Mouse (Mus musculus): ENCODE results near the gene H2-DMb1. TPM values are rescaled to one million over a fixed set of nuclear protein-coding genes. Genes with fewer than 3 reads are reported as not detected.

Gene H2-DMb1
- polyA plus RNA-seq, 1 experiment from 2014 or later, result 3.7 TPM

- Histone ChIP-seq H3K27ac (ENCODE audit: low read length) (no peak overlapping the region), H3K4me1 (replicated peaks; ENCODE audit: control insufficient read depth, insufficient read depth, low read length) (no peaks in the 10 kb centered on the region), H3K4me3 (ENCODE audit: low read length) (no peak overlapping the region), H3K27me3 (ENCODE audit: control insufficient read depth, insufficient read depth, low read depth, low read length) (no peaks in the 10 kb centered on the region), H3K9me3 (ENCODE audit: control insufficient read depth, low read length) (peaks cover 5% of the 10 kb centered on the region), H3K36me3 (ENCODE audit: control insufficient read depth, insufficient read depth, low read length) (no peaks in the 10 kb centered on the region), H3K4me2 (ENCODE audit: low read depth, low read length) (no peak overlapping the region), H3K9ac (ENCODE audit: low read length) (no peak overlapping the region)
- ATAC-seq (ENCODE audit: low read depth), result no peak
- 58% methylated on average over 13 of the region's 13 CpGs for WGBS
Observed at GRCm38 (mm10) chr17:34179913-34180859, 27.3 kb downstream of the H2-DMb1 start.

DNA sequence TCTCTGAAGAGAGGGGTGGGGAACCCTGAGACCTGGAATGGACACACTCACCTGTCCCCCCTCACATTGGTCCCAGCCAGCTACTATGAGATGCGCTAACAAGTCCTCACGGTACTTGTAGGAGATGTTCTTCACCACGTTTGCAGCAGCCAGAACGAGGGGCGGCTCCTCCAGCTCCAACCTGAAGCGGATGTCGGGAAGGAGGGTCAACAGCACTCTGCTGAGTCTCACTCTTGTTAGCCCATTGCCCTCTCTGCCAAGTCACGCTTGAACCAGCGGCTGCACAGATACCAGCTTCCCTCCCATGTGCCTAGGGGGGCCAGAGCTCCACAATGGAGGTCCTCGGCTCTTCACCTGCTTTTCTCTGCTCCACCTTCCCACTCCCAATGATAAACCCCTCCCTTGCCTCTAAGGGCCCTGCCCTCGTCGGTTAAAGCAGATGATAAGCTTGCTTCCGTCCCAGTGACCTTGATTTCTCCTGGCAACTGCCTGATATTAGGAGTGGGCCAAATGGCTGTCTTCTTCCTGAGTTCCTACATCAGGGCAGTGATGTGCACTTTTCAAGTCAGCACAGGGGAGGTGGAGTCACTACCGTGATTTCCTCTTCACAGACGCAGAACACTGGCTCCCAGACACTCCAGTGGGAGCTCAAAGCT, 30.8 kb downstream of the H2-DMb1 start:
- Histone ChIP-seq H3K4me3 (ENCODE audit: low read length) (no peak overlapping the region), H3K9me3 (ENCODE audit: control insufficient read depth, low read length) (no peaks in the 10 kb centered on the region), H3K27ac (ENCODE audit: low read length) (no peak overlapping the region), H3K27me3 (ENCODE audit: control insufficient read depth, insufficient read depth, low read depth, low read length) (peaks cover 8% of the 10 kb centered on the region; the same call in 1 of the 2 replicates), H3K36me3 (ENCODE audit: control insufficient read depth, insufficient read depth, low read length) (no peaks in the 10 kb centered on the region), H3K4me2 (ENCODE audit: low read depth, low read length) (no peak overlapping the region), H3K9ac (ENCODE audit: low read length) (no peak overlapping the region), H3K4me1 (replicated peaks; ENCODE audit: control insufficient read depth, insufficient read depth, low read length) (peaks cover 9% of the 10 kb centered on the region)
- WGBS, result 53% methylated on average over 15 of the region's 15 CpGs
- no peak for ATAC-seq (ENCODE audit: low read depth)

GRCm38 (mm10) chr17:34185526-34185925, 32.7 kb downstream of the H2-DMb1 start:
- Histone ChIP-seq H3K4me3 (ENCODE audit: low read length) (no peak overlapping the region), H3K9me3 (ENCODE audit: control insufficient read depth, low read length) (no peaks in the 10 kb centered on the region), H3K36me3 (ENCODE audit: control insufficient read depth, insufficient read depth, low read length) (no peaks in the 10 kb centered on the region), H3K4me2 (ENCODE audit: low read depth, low read length) (no peak overlapping the region), H3K27ac (ENCODE audit: low read length) (no peak overlapping the region), H3K9ac (ENCODE audit: low read length) (no peak overlapping the region), H3K27me3 (ENCODE audit: control insufficient read depth, insufficient read depth, low read depth, low read length) (peaks cover 13% of the 10 kb centered on the region; the same call in 1 of the 2 replicates), H3K4me1 (replicated peaks; ENCODE audit: control insufficient read depth, insufficient read depth, low read length) (peaks cover 9% of the 10 kb centered on the region)
- ATAC-seq (ENCODE audit: low read depth), result no peak
- 85% methylated on average over 9 of the region's 9 CpGs for WGBS

DNA sequence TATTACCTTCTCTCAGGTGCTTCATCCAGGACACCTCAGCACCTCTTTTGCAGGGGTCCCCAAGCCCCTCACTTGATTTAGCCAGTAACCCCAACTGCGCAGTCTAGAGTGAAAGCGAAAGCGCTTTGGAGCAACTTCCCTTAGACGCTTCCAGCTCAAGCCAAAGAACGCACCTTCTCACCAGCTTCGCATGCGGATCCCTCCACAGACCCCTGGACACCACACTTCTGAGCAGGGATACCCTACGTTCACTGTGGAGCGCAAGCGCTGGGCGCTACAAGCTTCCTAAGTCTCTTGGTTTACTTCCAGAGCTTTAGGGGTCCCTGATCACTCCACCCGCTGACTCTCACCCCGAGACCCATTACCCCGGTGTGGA, 34.0 kb downstream of the H2-DMb1 start:
- H3K36me3 ChIP-seq (ENCODE audit: control insufficient read depth, insufficient read depth, low read length), result no peaks in the 10 kb centered on the region
- peaks cover 14% of the 10 kb centered on the region; the same call in 1 of the 2 replicates for H3K27me3 ChIP-seq (ENCODE audit: control insufficient read depth, insufficient read depth, low read depth, low read length)
- WGBS, result 4% methylated on average over 14 of the region's 14 CpGs
- peak overlapping the region; percentile 75 for H3K9ac ChIP-seq (ENCODE audit: low read length)
- ATAC-seq (ENCODE audit: low read depth), result peak; percentile 45
- peak overlapping the region; percentile 98 for H3K4me2 ChIP-seq (ENCODE audit: low read depth, low read length)
- H3K9me3 ChIP-seq (ENCODE audit: control insufficient read depth, low read length), result no peaks in the 10 kb centered on the region
- H3K4me3 ChIP-seq (ENCODE audit: low read length), result peak overlapping the region; percentile 71
- H3K27ac ChIP-seq (ENCODE audit: low read length), result peak overlapping the region; percentile 37; the same call in 1 of the 2 replicates
- peaks cover 9% of the 10 kb centered on the region for H3K4me1 ChIP-seq (replicated peaks; ENCODE audit: control insufficient read depth, insufficient read depth, low read length)

DNA sequence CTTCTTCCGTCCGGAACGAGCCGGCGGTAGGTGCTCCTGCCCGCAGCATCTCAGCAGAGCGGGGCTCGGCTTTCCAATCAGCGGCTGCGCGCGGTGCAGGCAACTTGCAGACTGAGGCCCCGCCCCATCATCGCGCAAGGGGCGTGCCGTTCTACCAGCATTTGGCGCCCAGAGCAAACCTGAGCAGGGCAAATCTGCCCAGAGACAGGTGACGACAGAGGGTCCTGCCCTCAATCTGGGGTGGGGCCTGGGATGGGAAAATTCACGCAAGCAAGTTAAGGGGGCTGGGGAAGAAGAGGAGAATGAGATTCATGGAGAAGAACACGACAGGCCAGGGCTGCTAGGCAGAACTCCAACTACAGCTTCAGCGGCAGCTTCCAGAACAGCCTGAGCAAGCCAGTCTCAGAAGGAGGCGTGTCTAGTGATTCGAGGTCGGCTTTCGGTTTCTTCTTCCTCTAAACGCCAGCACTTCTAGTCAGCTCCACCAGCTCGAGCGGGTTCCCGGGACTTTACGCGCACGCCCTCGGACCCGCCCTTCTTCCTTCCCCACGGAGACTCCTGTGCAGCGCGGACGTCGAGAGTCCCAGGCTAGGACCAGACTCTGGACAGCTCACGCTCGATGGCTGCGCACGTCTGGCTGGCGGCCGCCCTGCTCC, 34.5 kb downstream of the H2-DMb1 start, which contains the start of the genes Tap1 and Psmb9:
Tap1 (plus strand) TSS at position 293 of the 656 bp plus-strand sequence.
Psmb9 (minus strand) TSS at position 504 of the 656 bp plus-strand sequence.
- H3K27me3 ChIP-seq (ENCODE audit: control insufficient read depth, insufficient read depth, low read depth, low read length), result peaks cover 17% of the 10 kb centered on the region; the same call in 1 of the 2 replicates
- peak; percentile 97 for ATAC-seq (ENCODE audit: low read depth)
- H3K4me1 ChIP-seq (replicated peaks; ENCODE audit: control insufficient read depth, insufficient read depth, low read length), result peaks cover 9% of the 10 kb centered on the region
- no peaks in the 10 kb centered on the region for H3K9me3 ChIP-seq (ENCODE audit: control insufficient read depth, low read length)
- H3K36me3 ChIP-seq (ENCODE audit: control insufficient read depth, insufficient read depth, low read length), result no peaks in the 10 kb centered on the region
- peak within 1 kb of the TSS; percentile 98 for H3K4me2 ChIP-seq (ENCODE audit: low read depth, low read length)
- H3K9ac ChIP-seq (ENCODE audit: low read length), result peak within 1 kb of the TSS; percentile 75
- H3K27ac ChIP-seq (ENCODE audit: low read length), result peak within 1 kb of the TSS; percentile 37; the same call in 1 of the 2 replicates
- peak within 1 kb of the TSS; percentile 71 for H3K4me3 ChIP-seq (ENCODE audit: low read length)
- WGBS, result under 1% methylated on average over 46 of the region's 46 CpGs

GRCm38 (mm10) chr17:34188010-34188409, 35.1 kb downstream of the H2-DMb1 start:
- 3% methylated on average over 20 of the region's 20 CpGs for WGBS
- peak overlapping the region; percentile 98 for H3K4me2 ChIP-seq (ENCODE audit: low read depth, low read length)
- H3K36me3 ChIP-seq (ENCODE audit: control insufficient read depth, insufficient read depth, low read length), result no peaks in the 10 kb centered on the region
- no peaks in the 10 kb centered on the region for H3K9me3 ChIP-seq (ENCODE audit: control insufficient read depth, low read length)
- H3K27ac ChIP-seq (ENCODE audit: low read length), result peak overlapping the region; percentile 26; the same call in 1 of the 2 replicates
- H3K9ac ChIP-seq (ENCODE audit: low read length), result peak overlapping the region; percentile 75
- peaks cover 9% of the 10 kb centered on the region for H3K4me1 ChIP-seq (replicated peaks; ENCODE audit: control insufficient read depth, insufficient read depth, low read length)
- peak overlapping the region; percentile 71 for H3K4me3 ChIP-seq (ENCODE audit: low read length)
- H3K27me3 ChIP-seq (ENCODE audit: control insufficient read depth, insufficient read depth, low read depth, low read length), result peaks cover 19% of the 10 kb centered on the region; the same call in 1 of the 2 replicates
- peak; percentile 11; the same call in 1 of the 2 replicates for ATAC-seq (ENCODE audit: low read depth)

GRCm38 (mm10) chr17:34188986-34189385, 36.1 kb downstream of the H2-DMb1 start:
- Histone ChIP-seq H3K27me3 (ENCODE audit: control insufficient read depth, insufficient read depth, low read depth, low read length) (peaks cover 19% of the 10 kb centered on the region; the same call in 1 of the 2 replicates), H3K9ac (ENCODE audit: low read length) (no peak overlapping the region), H3K4me2 (ENCODE audit: low read depth, low read length) (no peak overlapping the region), H3K4me3 (ENCODE audit: low read length) (no peak overlapping the region), H3K27ac (ENCODE audit: low read length) (no peak overlapping the region), H3K4me1 (replicated peaks; ENCODE audit: control insufficient read depth, insufficient read depth, low read length) (peaks cover 9% of the 10 kb centered on the region), H3K9me3 (ENCODE audit: control insufficient read depth, low read length) (no peaks in the 10 kb centered on the region), H3K36me3 (ENCODE audit: control insufficient read depth, insufficient read depth, low read length) (no peaks in the 10 kb centered on the region)
- WGBS, result 61% methylated on average over 6 of the region's 6 CpGs
- ATAC-seq (ENCODE audit: low read depth), result no peak

DNA sequence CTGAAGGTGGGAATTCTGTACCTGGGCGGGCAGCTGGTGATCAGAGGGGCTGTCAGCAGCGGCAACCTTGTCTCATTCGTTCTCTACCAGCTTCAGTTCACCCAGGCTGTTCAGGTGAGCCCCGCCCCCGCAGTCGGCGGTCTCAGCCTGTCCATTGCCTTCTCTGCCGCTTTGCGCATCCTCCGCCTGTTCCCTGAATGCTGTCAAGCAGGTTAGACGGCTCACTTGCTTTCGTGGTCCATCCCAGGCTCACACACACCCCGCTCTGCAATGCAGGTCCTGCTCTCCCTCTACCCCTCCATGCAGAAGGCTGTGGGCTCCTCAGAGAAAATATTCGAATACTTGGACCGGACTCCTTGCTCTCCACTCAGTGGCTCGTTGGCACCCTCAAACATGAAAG, 40.0 kb downstream of the H2-DMb1 start:
- peaks cover 6% of the 10 kb centered on the region for H3K4me1 ChIP-seq (replicated peaks; ENCODE audit: control insufficient read depth, insufficient read depth, low read length)
- H3K9ac ChIP-seq (ENCODE audit: low read length), result no peak overlapping the region
- no peaks in the 10 kb centered on the region for H3K36me3 ChIP-seq (ENCODE audit: control insufficient read depth, insufficient read depth, low read length)
- ATAC-seq (ENCODE audit: low read depth), result no peak
- 15% methylated on average over 16 of the region's 16 CpGs for WGBS
- no peak overlapping the region for H3K4me2 ChIP-seq (ENCODE audit: low read depth, low read length)
- H3K27ac ChIP-seq (ENCODE audit: low read length), result no peak overlapping the region
- H3K9me3 ChIP-seq (ENCODE audit: control insufficient read depth, low read length), result no peaks in the 10 kb centered on the region
- peaks cover 35% of the 10 kb centered on the region for H3K27me3 ChIP-seq (ENCODE audit: control insufficient read depth, insufficient read depth, low read depth, low read length)
- H3K4me3 ChIP-seq (ENCODE audit: low read length), result no peak overlapping the region

Data from lung, embryonic 16.5 days (tissue).